Mouse (Mus musculus) cerebellum, adult 9-11 months (tissue): Measurements from ENCODE around the gene Peak1.

Experiments used
- DNase-seq: peaks from one replicate; pipeline ENCODE4 v3.0.0; 2022

Gene Peak1

GRCm38 (mm10) chr9:56191498-56192455, 226.1 kb downstream of the Peak1 start:
- DNase-seq: no peak

- no peak for DNase-seq
Measured at GRCm38 (mm10) chr9:56180118-56180781, 237.6 kb downstream of the Peak1 start.

GRCm38 (mm10) chr9:56179416-56180117, 238.3 kb downstream of the Peak1 start:
- DNase-seq: no peak

- DNase-seq: no peak
Measured at GRCm38 (mm10) chr9:56177354-56177753, 240.5 kb downstream of the Peak1 start.

- no peak for DNase-seq
Measured at GRCm38 (mm10) chr9:56175316-56175715, 242.6 kb downstream of the Peak1 start.

GRCm38 (mm10) chr9:56167690-56168089, 250.2 kb downstream of the Peak1 start:
- no peak for DNase-seq

GRCm38 (mm10) chr9:56166161-56166560, 251.7 kb downstream of the Peak1 start:
- DNase-seq: no peak

GRCm38 (mm10) chr9:56165377-56165776, 252.5 kb downstream of the Peak1 start, which contains the start of gene Tspan3:
Gene Tspan3 (minus strand): TSS chr9:56165477.
- DNase-seq: no peak

- peak; percentile 90 for DNase-seq
Measured at GRCm38 (mm10) chr9:56160341-56161141, 257.3 kb downstream of the Peak1 start.

GRCm38 (mm10) chr9:56159456-56159855, 258.4 kb downstream of the Peak1 start:
- no peak for DNase-seq

- DNase-seq: no peak
Measured at GRCm38 (mm10) chr9:56158077-56158476, 259.8 kb downstream of the Peak1 start.

GRCm38 (mm10) chr9:56154572-56154971, 263.3 kb downstream of the Peak1 start:
- DNase-seq: no peak

- DNase-seq: no peak
Measured at GRCm38 (mm10) chr9:56152482-56153007, 265.3 kb downstream of the Peak1 start.

- peak; percentile 27 for DNase-seq
Measured at GRCm38 (mm10) chr9:56151745-56152481, 266.0 kb downstream of the Peak1 start.
